Mouse (Mus musculus) CD4-positive, CD25-positive, alpha-beta regulatory T cell, adult 4 months (primary cell): ENCODE results near the gene Hoxb9. TPM values are rescaled to one million over a fixed set of nuclear protein-coding genes. Genes with fewer than 3 reads are reported as not detected.
A peak's percentile ranks its signal among the peaks of the same experiment; 100 is the strongest.

Experiments
- ATAC-seq: one replicate; pipeline ENCODE4 v1.8.0; 2017
- polyA plus RNA-seq, 2 experiments: library from polyadenylated mRNA; unstranded; fragments of 100-300 nt; shearing (Covaris generic); gene quantifications; one replicate each; pipeline ENCODE4 v1.2.1; 2017

The Hoxb9 gene
- polyA plus RNA-seq, 2 experiments from 2014 or later, result 0.23 TPM; not detected in 1

DNA sequence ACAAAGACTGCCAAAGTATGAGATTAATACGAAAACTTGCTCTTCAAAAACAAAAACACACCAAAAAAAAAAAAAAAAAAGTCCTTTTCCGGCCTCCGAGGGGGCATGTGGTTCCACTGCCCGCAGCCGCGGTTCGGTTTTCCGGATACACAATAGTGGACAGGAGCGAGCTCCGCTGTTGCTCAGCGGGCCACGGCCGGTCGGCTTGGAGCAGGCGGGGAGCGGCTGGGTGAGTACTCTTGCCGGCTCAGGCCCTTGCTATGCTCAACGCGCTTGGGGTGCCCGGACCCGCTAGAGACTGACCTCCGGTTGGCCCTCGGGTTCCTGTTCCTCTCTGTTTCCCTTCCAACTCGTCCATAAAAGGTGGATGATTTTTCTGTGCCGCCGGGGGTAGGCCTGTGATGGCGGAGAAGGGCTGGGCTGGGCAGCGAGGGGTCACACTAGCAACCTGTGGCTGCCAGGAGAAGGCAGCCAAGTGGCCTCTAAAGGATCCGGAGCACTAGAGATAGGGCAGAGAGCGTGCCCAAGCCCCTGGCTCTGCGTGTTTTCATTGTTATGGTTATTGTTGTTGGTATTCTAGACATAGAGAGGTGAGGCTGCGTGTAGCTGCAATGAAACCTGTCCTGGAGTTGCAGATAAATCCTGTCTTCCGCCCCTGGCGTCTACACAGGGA, 43.5 kb downstream of the Hoxb9 start:
- ATAC-seq, result peak; percentile 9

DNA sequence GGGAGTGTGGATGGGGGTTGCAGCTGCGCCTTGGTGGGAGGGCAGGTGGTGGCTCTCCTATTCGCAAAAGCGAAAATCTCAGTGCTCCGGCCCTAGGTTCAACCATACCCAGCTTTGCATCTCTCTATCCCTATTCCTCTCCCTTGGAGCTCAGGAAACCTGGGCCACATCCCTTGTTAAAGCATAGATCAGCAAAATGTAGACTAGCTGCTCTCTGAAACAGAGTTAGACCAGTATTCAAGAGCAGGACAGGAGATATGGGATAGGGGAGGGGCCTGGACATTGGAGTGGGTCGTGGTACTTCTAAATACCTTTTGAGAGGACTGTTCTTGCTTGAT, 44.1 kb downstream of the Hoxb9 start:
- no peak for ATAC-seq

DNA sequence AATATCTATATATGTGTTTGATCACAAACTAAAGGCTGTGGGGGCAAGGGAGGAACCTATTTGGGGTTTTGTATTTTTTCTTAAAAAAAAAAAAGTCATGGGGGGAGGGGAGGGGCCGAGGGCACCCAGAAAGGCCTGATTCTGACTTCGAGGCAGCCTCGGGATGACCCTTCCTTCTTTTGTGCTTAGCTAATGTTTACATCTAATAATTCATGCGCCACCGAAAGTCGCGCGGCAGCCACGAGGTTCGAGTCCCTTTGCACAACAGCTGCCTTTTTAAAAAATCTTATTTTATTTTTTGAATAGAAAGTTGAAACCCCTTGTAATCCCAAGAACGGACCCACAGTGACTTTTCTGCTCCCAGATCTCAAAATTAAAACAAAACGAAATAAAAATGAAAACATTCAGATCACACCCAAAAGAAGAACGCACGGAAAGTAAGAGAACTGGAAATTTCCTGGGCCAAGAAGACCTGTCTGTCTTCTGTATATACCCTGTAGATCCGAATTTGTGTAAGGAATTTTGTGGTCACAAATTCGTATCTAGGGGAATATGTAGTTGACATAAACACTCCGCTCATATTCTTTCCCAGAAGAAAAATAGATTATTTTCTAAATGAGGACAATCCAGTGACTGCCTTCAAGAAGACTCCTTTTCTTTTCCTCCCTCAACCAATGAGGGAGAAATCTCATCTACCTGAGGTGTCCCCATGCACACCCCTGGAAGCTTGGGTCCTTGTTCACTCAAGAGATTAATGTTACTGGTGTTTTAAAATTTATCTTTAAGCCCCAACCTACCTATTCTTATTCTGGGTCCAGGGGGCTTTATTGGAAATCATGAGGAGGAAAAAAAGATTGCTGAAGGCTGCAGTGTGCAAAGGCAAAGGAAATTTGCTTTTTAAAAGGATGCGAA, 45.7 kb downstream of the Hoxb9 start:
- no peak for ATAC-seq

- ATAC-seq, result peak; percentile 18
Observed at GRCm38 (mm10) chr11:96317608-96318367, 46.5 kb downstream of the Hoxb9 start, which contains the start of gene Hoxb4. TSS of gene Hoxb4 (plus strand) at chr11:96318267.

DNA sequence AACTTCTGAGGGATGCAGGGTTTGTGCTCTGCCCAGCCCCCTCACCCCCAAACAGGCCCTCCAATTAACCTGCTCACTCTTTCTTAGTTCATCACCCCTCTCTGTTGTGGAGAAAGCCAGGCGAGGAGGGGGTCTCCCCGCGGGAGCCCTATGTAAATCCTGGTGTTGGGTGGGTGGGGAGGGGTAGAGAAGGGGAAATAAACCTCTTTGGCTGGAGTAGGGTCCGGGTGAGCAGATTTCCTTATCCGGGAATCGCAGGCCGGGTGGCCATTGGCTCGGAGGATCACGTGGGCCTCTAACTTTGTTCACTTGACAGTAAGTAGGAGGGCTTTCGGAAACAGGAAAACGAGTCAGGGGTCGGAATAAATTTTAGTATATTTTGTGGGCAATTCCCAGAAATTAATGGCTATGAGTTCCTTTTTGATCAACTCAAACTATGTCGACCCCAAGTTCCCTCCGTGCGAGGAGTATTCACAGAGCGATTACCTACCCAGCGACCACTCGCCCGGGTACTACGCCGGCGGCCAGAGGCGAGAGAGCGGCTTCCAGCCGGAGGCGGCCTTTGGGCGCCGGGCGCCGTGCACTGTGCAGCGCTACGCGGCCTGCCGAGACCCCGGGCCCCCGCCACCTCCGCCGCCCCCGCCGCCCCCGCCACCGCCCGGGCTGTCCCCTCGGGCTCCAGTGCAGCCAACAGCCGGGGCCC, 47.3 kb downstream of the Hoxb9 start:
- ATAC-seq, result peak; percentile 80

- no peak for ATAC-seq
Observed at GRCm38 (mm10) chr11:96319071-96319902, 48.0 kb downstream of the Hoxb9 start.

DNA sequence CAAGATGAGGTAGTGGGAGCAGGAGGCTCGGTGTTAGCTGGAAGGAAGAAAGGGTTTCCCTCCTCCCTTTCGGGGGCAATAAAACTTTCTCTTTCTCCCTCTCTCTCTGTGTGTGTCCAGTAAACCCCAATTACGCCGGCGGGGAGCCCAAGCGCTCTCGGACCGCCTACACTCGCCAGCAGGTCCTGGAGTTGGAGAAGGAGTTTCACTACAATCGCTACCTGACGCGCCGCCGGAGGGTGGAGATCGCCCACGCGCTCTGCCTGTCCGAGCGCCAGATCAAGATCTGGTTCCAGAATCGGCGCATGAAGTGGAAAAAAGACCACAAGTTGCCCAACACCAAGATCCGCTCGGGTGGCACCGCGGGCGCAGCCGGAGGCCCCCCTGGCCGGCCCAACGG, 48.7 kb downstream of the Hoxb9 start:
- no peak for ATAC-seq

- ATAC-seq, result no peak
Observed at GRCm38 (mm10) chr11:96320688-96321087, 49.4 kb downstream of the Hoxb9 start.

DNA sequence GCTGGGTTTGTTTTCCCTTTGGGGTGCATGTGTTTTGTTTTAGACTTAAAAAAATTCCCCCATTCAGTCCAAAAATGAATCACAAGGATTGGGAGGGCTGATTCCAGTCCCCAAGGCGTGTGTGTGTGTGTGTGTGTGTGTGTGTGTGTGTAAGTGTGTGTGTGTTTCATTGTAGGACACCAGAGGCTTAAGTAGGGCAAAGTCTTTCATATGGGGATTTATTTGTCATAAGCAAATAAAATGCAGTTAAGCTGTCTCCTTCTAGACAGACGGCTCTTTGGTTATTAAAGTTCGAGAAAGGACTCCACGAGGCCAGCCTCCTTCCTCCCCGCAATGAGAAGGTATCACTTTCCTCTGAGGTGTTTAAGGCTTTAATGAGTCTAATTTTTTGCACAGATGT, 50.6 kb downstream of the Hoxb9 start:
- ATAC-seq, result no peak

DNA sequence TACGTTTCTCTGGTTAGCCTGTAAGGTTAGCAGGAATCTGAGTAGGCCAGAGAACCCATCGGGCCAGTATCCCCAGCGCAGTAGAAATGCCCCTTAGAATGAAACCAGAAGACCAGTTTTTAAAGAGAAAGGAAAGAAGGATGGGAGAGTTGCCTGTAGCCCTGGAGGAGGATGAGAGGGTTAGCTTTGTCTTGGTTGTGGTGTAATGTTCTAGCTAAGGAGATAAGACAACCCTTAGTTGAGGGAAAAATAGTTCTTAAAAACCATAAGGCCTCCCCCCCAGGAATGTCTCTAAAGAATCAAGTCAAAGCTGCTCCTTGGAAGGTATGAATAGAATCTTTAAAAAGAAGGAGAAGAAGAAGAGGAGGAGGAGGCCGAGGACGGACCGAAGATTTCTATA, 51.5 kb downstream of the Hoxb9 start:
- ATAC-seq, result no peak

DNA sequence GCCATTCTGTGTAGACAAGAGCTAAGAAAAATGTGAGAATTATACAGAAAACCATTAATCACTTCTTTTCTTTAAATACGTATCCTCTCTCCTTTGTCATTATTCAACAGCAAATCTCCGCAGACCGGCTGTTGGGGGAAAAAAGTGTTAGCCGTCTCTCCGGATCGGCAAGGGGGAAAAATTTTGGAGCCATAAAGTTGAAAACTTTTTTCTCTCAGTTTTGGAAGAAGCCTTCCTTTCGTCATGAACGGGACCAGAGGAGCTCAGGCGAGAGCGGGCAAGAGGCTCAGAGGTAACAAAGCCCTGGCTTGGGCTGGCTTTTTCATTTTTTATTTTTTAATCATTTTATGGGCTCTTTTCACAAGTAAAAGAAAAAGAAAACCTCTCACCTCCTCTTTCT, 51.9 kb downstream of the Hoxb9 start, which contains the start of gene Hoxb3:
Hoxb3 (plus strand) TSS at position 173 of the 400 bp plus-strand sequence.
- no peak for ATAC-seq

DNA sequence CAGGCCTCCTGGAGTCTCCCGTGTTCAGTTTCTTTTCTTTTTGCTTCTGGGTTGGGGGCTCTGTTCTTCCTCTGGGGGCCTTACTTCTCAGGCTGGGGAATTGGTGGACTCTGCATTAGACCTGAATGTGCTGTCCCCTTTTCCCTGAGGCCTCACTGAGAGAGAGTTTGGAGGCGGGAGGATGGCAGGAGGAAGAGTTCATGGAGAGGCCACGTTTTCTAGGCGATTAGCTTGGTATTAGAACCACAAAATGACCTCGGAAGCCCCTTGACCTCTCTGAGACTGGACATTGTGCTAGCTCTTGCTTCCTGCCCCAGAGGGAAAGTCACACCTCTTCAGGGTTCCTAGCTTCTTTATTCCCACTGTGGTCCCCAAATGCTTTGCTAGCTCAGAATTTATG, 52.9 kb downstream of the Hoxb9 start:
- no peak for ATAC-seq

- ATAC-seq, result no peak
Observed at GRCm38 (mm10) chr11:96324965-96325364, 53.7 kb downstream of the Hoxb9 start.

GRCm38 (mm10) chr11:96325747-96326212, 54.5 kb downstream of the Hoxb9 start:
- ATAC-seq, result no peak

Other genes starting within 250 kb of the Hoxb9 start
- gene Gip, start 246.9 kb upstream of the Hoxb9 start, polyA plus RNA-seq, result not detected
- 10 to 100 TPM; 32.8 to 42.6 TPM for gene Snf8, start 236.6 kb upstream of the Hoxb9 start, polyA plus RNA-seq
- gene Ube2z, start 206.1 kb upstream of the Hoxb9 start, polyA plus RNA-seq, result 10 to 100 TPM in 1 of 2 experiments, 1 to 10 TPM in 1; 7.9 to 10.0 TPM
- 100 to 1,000 TPM; 289 to 328 TPM for gene Atp5g1, start 195.8 kb upstream of the Hoxb9 start, polyA plus RNA-seq
- gene Calcoco2, start 159.5 kb upstream of the Hoxb9 start, polyA plus RNA-seq, result not detected
- not detected for gene Ttll6, start 137.7 kb upstream of the Hoxb9 start, polyA plus RNA-seq
- not detected for gene Hoxb13, start 77.1 kb upstream of the Hoxb9 start, polyA plus RNA-seq
- not detected for gene Hoxb8, start 10.4 kb downstream of the Hoxb9 start, polyA plus RNA-seq
- not detected for gene Hoxb7, start 15.2 kb downstream of the Hoxb9 start, polyA plus RNA-seq
- gene Hoxb6, start 21.0 kb downstream of the Hoxb9 start, polyA plus RNA-seq, result not detected
- not detected for gene Hoxb5, start 31.9 kb downstream of the Hoxb9 start, polyA plus RNA-seq
- gene Hoxb4, start 46.8 kb downstream of the Hoxb9 start, polyA plus RNA-seq, result 1 to 10 TPM; 1.9 to 2.5 TPM
- gene Hoxb3, start 51.9 kb downstream of the Hoxb9 start, polyA plus RNA-seq, result under 1 TPM; 0.22 to 0.56 TPM
- gene Hoxb2, start 79.1 kb downstream of the Hoxb9 start, polyA plus RNA-seq, result under 1 TPM in 1 of 2 experiments, not detected in 1; 0.09 TPM
- not detected for gene Hoxb1, start 94.3 kb downstream of the Hoxb9 start, polyA plus RNA-seq
- 100 to 1,000 TPM; 652 to 757 TPM for gene Skap1, start 193.1 kb downstream of the Hoxb9 start, polyA plus RNA-seq